Mouse (Mus musculus) 3T3-L1 (cell line): ENCODE measurements around the gene Arhgap45.
"Not testable (repeated sequence)": the region's sequence is repeated elsewhere in the genome, so short reads cannot be mapped to it uniquely, and the experiment has no call there.

Source experiments
- DNase-seq: peaks from one replicate; pipeline ENCODE4 v3.0.0-alpha.2; 2015; ENCODE audit warnings: low read depth, low spot score

Gene Arhgap45

GRCm38 (mm10) chr10:80054911-80055310, 38.5 kb downstream of the Arhgap45 start:
- not testable (repeated sequence) for DNase-seq

GRCm38 (mm10) chr10:80055364-80055763, 38.9 kb downstream of the Arhgap45 start:
- DNase-seq, result no peak

GRCm38 (mm10) chr10:80055891-80056290, 39.4 kb downstream of the Arhgap45 start:
- no peak for DNase-seq

GRCm38 (mm10) chr10:80056506-80056905, 40.1 kb downstream of the Arhgap45 start:
- DNase-seq, result no peak

- no peak for DNase-seq
These were observed 40.7 kb downstream of the Arhgap45 start for GRCm38 (mm10) chr10:80056976-80057682.

GRCm38 (mm10) chr10:80057683-80058326, 41.4 kb downstream of the Arhgap45 start:
- no peak for DNase-seq

- DNase-seq, result no peak
These were observed 46.7 kb downstream of the Arhgap45 start for GRCm38 (mm10) chr10:80063104-80063503.

GRCm38 (mm10) chr10:80063877-80064650, 47.6 kb downstream of the Arhgap45 start:
- no peak for DNase-seq

DNA sequence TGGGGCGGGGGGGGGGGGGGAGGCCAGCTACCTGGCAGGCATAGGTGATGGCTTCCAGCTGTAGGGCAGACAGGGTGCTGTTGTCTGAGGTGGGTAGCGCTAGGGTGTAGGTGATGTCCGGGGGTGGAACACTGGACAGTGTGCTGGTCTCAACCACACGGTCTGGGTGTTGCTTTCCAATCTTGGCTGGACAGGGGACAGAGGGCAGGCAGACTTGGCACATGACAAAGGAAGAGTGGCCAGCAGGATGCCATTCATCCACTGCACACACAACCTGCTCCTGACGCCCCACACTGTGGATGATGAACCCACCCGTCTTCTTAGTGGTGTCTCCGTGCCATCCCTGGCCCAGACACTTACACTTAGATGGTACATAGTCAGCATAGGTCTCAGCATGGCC, 52.8 kb downstream of the Arhgap45 start:
- DNase-seq, result no peak

- no peak for DNase-seq
These were observed 53.5 kb downstream of the Arhgap45 start for GRCm38 (mm10) chr10:80069948-80070450.

DNA sequence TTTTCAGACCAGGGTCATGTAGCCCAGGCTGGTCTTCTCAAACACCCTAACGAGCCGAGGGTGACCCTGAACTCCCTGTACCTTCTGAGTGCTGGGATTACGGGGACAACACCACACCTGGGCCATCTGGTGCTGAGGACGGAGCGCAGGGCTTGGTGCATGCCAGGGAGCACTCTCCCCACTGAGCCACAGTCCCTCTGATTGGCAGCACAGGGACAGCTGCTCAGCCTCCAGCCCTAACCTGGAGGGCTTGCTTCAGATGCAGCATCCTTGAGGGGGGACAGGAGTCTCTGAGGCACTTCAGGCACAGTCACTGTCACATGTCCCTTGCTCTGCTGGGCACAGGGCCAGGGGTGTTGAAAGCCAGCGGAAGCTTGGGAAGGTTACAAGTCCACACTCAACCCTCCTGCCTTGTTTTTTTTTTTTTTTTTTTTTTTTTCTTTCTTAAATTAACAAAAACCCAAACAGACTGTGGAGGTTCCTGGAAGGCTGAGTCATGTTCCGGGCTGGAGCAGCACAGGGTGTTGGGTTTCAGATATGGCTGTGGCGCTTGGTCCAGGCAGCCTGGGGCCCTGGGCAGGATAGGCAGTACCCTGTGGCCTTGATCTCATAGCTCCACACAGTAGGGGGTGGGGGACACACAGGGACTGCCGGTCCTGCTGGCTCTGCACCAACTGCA, 54.5 kb downstream of the Arhgap45 start:
- DNase-seq, result peak; percentile 97

DNA sequence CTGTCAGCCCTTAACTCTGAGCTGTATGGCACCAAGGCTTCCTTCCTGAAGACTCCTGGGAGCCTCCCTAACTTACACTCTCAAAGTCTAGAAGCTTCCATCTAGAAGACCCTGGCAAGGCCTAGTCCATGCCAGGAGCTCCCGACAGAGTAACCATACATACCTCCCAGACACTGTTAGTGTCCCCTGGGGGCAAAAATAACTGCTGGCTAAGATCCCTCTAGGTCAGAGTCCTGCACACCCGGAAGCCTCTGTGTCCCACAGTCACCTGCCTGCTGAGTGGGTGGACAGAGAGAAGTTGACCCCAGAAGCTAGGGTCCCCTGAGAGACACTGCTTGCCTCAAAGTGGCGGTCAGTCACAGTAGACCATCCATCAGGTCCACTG, 55.1 kb downstream of the Arhgap45 start:
- no peak for DNase-seq

DNA sequence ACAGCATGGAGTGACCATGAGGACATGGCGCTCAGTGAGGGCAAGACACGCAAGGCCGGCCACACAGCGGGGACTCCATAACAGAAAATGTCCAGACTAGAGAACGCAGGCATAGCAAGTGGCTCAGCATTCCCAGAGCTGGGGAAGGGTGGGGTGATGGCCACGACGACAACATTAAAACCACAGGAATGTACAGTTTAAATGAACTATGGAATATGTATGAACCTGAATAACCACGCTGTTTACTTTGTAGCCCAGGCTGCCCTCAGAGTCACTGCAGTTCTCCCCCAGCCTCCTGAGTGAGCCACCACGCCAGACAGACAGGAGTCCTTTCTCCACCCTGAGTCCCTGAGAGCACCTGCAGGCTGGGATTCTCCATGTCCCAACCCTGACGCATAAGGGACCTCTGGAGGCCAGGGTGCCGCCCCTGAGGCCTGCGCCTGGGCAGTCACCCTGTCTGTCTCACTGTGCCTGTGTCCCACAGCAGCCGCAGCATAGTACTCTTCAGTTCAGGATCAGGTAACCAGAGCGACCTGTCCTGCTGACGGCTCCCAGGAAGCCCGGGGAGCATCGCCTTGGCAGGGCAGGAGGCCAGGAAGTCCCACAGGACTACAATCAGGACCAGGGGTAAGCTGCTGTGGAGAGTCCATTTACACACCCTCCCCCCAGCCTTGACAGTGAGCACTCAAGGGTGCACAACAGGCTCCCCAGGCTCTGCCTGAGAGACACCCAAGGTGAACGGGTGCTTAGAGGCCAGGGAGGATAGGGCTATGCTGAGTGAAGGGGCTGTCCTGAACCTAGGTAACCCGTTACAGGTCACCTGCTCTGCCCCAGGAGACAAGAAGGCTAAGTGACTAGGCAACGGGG, 56.4 kb downstream of the Arhgap45 start:
- peak; percentile 70 for DNase-seq

DNA sequence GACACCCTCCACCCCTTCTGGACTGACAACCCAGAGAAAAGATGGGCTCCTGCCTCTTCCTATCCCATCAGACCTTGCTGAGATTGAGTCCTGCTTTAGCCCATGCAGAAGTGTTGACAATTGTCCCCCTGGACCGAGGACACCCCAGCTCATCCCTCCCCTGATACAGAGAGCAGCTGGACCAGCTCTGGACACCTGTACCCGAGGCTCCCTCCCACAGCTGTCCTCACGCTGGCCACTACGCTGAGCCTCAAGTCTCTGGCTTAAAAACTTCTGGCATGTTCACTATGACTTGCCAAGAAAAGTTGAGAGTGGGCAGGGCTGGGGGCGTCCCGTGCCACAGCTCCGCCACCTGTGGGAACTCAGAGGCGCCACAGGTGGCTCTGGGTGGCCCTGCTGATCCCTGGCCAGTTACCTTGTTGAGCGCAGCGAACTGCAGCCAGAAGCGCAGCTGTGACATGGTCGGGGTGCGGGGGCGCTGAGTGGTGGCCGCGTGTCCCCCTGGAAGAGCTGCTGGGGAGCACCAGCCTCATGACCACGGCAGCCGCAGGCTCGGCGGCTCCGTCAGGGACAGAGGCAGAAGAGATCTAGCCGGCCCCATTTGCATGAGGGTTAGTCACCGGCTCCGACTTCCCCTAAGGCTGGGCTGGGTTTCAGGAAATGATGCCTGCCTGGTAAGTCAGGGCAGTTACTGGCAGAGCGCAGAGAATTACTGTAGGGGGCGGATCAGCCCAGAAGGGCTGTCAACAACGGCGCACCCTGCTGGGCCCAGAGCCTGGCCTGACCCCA, 58.6 kb downstream of the Arhgap45 start:
- peak; percentile 94 for DNase-seq

DNA sequence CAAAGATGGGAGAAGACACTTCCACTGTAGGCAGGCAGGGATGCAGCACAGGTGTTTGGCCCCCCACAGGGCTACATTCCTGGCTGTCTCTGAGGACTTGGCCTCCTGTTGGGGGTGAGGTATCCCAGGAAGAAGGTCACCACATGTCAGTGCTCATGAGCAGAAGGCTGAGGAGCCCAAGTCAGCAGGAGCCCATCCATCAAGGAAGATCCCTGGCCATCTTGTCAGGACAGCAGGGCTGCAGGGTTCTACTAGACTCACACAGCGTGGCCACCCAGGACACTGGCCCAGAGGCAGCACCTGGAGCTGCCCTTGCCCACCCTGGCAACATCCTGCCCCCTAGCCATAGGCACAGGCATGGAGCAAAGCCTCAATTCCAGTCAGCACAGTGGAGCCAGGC, 59.5 kb downstream of the Arhgap45 start:
- no peak for DNase-seq

DNA sequence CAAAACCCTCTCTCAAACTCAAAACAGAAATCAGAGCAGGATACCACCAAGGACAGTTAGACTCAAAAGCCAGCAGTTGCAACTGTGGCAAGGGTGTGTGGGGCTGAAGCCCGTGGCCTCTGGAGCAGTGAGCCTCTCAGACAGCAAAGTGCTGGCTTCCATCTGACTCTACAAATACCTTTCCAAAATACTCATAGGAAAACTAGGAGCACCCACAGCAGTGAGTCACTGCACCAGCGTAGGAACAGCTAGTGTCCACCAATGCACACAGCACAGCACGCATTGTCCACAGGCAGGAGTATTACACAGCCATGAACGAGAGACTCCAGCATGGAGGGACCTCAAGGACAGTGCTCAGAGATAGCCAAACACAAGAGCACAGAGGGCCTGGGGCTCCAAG, 59.9 kb downstream of the Arhgap45 start:
- DNase-seq, result peak; percentile 52

DNA sequence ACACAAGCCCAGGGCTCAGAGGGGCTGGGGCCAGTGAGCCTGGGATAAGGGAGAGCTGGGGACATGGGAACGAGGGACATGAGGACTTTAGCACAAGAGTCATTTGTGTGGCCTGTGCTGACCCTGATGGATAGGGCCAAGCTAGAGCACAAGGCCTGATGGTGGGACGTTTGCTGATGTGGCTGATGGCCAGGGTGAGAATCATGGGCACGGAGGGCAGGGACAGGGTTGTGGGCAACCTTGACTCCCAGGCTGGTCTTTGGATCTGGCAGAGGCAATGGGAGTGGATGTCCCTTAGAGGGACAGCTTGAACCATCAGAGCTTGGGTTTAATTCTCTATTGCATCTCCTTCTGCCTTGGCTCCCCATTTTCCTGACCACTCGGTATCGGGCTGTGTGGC, 60.9 kb downstream of the Arhgap45 start:
- no peak for DNase-seq

- no peak for DNase-seq
These were observed 61.9 kb downstream of the Arhgap45 start for GRCm38 (mm10) chr10:80078366-80078765.

GRCm38 (mm10) chr10:80080396-80081070, 64.1 kb downstream of the Arhgap45 start:
- DNase-seq, result no peak
